Mouse (Mus musculus) limb, embryonic 13.5 days (tissue): ENCODE results near the gene Gm2696. TPM values are rescaled to one million over a fixed set of nuclear protein-coding genes. Genes with fewer than 3 reads are reported as not detected.
A peak's percentile ranks its signal among the peaks of the same experiment; 100 is the strongest.

Source experiments
- ATAC-seq: fragments of 200-750 bp; cut with Nextera tagmentation; 2 replicates; pipeline ENCODE4 v1.8.0; 2017; ENCODE audit warnings: low read depth, moderate number of reproducible peaks, moderate TSS enrichment; ENCODE audit not compliant: low FRiP score
- H3K27ac ChIP-seq: fragments of 300-500 bp; sonication (generic); 2 replicates; pipeline ENCODE4 v1.5.1; 2015; ENCODE audit warnings: inconsistent platforms, mild to moderate bottlenecking, moderate library complexity
- H3K27me3 ChIP-seq: fragments of 300-500 bp; sonication (generic); 2 replicates; pipeline ENCODE4 v1.6.1; 2015; ENCODE audit warnings: mild to moderate bottlenecking, inconsistent platforms
- H3K36me3 ChIP-seq: fragments of 300-500 bp; sonication (generic); 2 replicates; pipeline ENCODE4 v1.6.1; 2015; ENCODE audit warnings: inconsistent platforms, mild to moderate bottlenecking, moderate library complexity
- H3K4me1 ChIP-seq: fragments of 300-500 bp; sonication (generic); 2 replicates; pipeline ENCODE4 v1.6.1; 2015; ENCODE audit warnings: inconsistent platforms
- H3K4me2 ChIP-seq: fragments of 300-500 bp; sonication (generic); replicated peaks from 2 replicates; pipeline ENCODE4 v1.6.1; 2015; ENCODE audit warnings: inconsistent platforms, mild to moderate bottlenecking, moderate library complexity
- H3K4me3 ChIP-seq: fragments of 300-500 bp; sonication (generic); 2 replicates; pipeline ENCODE4 v1.5.1; 2015; ENCODE audit warnings: moderate library complexity, mild to moderate bottlenecking, inconsistent platforms
- H3K9ac ChIP-seq: fragments of 300-500 bp; sonication (generic); 2 replicates; pipeline ENCODE4 v1.6.1; 2015; ENCODE audit warnings: mild to moderate bottlenecking, inconsistent platforms
- H3K9me3 ChIP-seq: fragments of 300-500 bp; sonication (generic); 2 replicates; pipeline ENCODE4 v1.6.1; 2016; ENCODE audit warnings: inconsistent platforms
- WGBS: fragments of 180-500 bp; shearing (Covaris S2); methylation state at CpG from one replicate; pipeline ENCODE4 v1.1.7; 2015; 5-methylcytosine and 5-hydroxymethylcytosine counted together
- polyA plus RNA-seq: library from polyadenylated mRNA; unstranded; fragments of >200 nt; fragmentation: Nextera tagmentation; extraction: Ambion mirVana; gene quantifications from 2 replicates; pipeline ENCODE4 v1.2.1, GENCODE M21; 2015

Gene Gm2696
- polyA plus RNA-seq, 1 experiment from 2014 or later = not detected

- H3K36me3 ChIP-seq = no peaks in the 10 kb centered on the region
- no peak for ATAC-seq
- 68% methylated on average over 9 of the region's 9 CpGs for WGBS
These were observed 38.1 kb downstream of the Gm2696 start, which contains the start of gene Gm10318 for GRCm38 (mm10) chr10:77852559-77852958. Gene Gm10318 (plus strand): TSS chr10:77852859.

GRCm38 (mm10) chr10:77861675-77862074 is 47.2 kb downstream of the Gm2696 start, which contains the start of gene Gm3285:
Gene Gm3285 (plus strand): TSS chr10:77861975.
- Histone ChIP-seq H3K4me2 (no peak within 1 kb of the TSS), H3K36me3 (no peaks in the 10 kb centered on the region), H3K27ac (no peak within 1 kb of the TSS), H3K9me3 (no peaks in the 10 kb centered on the region; the same call in 1 of the 2 replicates), H3K4me1 (0 out of 2 replicates have a peak, but pooled peaks cover 5% of the 10 kb centered on the region), H3K4me3 (no peak within 1 kb of the TSS), H3K27me3 (0 out of 2 replicates have a peak, but pooled peaks cover 3% of the 10 kb centered on the region), H3K9ac (no peak within 1 kb of the TSS)
- no peak for ATAC-seq
- 51% methylated on average over 7 of the region's 7 CpGs for WGBS

More at GRCm38 (mm10) chr10:77852559-77852958, 38.1 kb downstream of the Gm2696 start, which contains the start of gene Gm10318:
- Histone ChIP-seq H3K4me1 (no peaks in the 10 kb centered on the region), H3K4me3 (no peak within 1 kb of the TSS), H3K9ac (no peak within 1 kb of the TSS), H3K4me2 (no peak within 1 kb of the TSS), H3K9me3 (no peaks in the 10 kb centered on the region), H3K27ac (no peak within 1 kb of the TSS), H3K27me3 (no peaks in the 10 kb centered on the region)

DNA sequence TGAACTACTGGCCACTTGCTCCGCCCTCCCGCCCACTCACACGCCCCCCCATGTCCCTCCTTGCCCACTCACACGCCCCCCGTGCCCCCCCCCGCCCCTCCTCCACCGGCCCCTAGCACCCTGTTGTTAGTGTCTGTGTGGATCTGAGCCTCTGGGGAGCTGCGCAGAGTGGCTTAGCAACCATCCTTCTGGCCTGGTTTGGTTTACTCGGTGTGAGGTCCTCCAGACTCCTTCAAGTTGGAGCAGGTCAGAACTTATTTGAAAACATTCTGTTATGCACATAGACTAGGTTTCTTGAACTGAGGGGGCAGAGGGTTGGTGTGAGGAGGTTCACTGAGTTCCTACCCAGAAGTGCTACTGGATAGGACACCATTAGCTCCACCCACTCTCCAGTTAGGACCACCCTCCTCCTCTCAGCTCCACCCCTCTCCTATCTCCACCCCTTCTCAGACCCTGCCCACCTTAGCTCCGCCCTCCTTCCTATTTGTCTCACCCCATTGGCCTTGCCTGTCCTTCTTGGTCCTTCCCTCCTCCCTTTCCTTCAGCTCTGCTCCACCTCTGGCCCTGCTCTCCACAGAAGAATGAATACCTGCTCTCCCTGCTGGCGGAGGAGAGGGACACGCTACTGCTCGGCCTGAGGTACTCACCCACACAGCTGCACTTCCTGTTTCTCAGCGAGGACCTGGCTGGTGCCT is 49.7 kb downstream of the Gm2696 start:
- ATAC-seq = peak; percentile 72
- Histone ChIP-seq H3K9ac (no peak overlapping the region), H3K27ac (no peak overlapping the region), H3K36me3 (no peaks in the 10 kb centered on the region), H3K4me1 (0 out of 2 replicates have a peak, but pooled peaks cover 5% of the 10 kb centered on the region), H3K27me3 (0 out of 2 replicates have a peak, but pooled peaks cover 3% of the 10 kb centered on the region), H3K9me3 (no peaks in the 10 kb centered on the region), H3K4me2 (peak overlapping the region; percentile 52), H3K4me3 (peak overlapping the region; percentile 28)
- 27% methylated on average over 14 of the region's 14 CpGs for WGBS

DNA sequence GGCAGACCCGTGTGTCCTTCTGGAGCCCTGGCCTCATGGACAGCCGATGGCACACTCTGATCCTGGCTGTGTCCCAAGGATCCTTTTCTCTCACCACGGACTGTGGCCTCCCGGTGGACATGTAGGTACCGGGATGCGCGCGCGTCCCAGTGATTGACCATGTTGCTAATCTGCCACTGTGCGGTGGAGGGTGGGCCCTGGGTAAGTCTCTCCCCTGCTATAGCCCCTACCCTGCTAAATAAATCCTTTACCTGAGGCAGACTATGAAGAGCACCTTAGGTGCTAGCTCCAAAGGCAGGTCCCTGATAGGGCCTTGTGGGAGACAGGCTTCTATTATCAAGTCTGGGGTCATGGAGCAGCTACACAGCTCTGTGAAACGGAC is 50.3 kb downstream of the Gm2696 start:
- Histone ChIP-seq H3K27me3 (0 out of 2 replicates have a peak, but pooled peaks cover 3% of the 10 kb centered on the region), H3K27ac (no peak overlapping the region), H3K36me3 (no peaks in the 10 kb centered on the region), H3K4me2 (peak overlapping the region; percentile 52), H3K4me1 (0 out of 2 replicates have a peak, but pooled peaks cover 5% of the 10 kb centered on the region), H3K9ac (no peak overlapping the region), H3K4me3 (peak overlapping the region; percentile 28), H3K9me3 (no peaks in the 10 kb centered on the region)
- 36% methylated on average over 11 of the region's 11 CpGs for WGBS
- no peak for ATAC-seq

GRCm38 (mm10) chr10:77867546-77867945 is 53.1 kb downstream of the Gm2696 start:
- Histone ChIP-seq H3K4me3 (no peak overlapping the region), H3K9ac (no peak overlapping the region), H3K9me3 (no peaks in the 10 kb centered on the region), H3K36me3 (no peaks in the 10 kb centered on the region), H3K4me1 (0 out of 2 replicates have a peak, but pooled peaks cover 5% of the 10 kb centered on the region), H3K4me2 (no peak overlapping the region), H3K27me3 (no peaks in the 10 kb centered on the region), H3K27ac (no peak overlapping the region)
- ATAC-seq = no peak
- 0% methylated on average over 1 of the region's 1 CpGs for WGBS

- Histone ChIP-seq H3K9ac (no peak overlapping the region), H3K36me3 (no peaks in the 10 kb centered on the region), H3K9me3 (no peaks in the 10 kb centered on the region), H3K27ac (no peak overlapping the region), H3K27me3 (no peaks in the 10 kb centered on the region), H3K4me3 (no peak overlapping the region), H3K4me1 (no peaks in the 10 kb centered on the region), H3K4me2 (no peak overlapping the region)
- no peak; the same call in 1 of the 2 replicates for ATAC-seq
- 86% methylated on average over 7 of the region's 7 CpGs for WGBS
These were observed 55.2 kb downstream of the Gm2696 start for GRCm38 (mm10) chr10:77869651-77870050.

DNA sequence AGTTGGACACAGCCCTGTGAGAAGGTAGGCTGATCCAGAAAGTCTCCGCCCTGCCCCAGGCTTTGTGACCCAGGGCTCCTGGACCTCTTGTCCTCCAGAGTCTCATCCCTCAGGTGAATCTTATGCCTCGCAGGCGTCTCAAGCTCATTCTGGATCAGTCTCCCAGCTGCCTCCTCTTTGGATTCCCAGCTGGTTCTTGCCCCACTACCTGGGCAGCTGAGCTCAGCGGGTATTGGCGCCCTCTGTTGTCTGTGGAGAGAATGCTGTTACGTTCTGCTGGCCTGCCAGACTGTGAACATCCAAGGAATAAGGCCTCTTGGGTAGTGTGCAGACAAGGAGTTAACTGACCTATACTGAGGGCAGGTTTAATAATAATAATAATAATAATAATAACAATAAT is 64.5 kb downstream of the Gm2696 start:
- no peaks in the 10 kb centered on the region for H3K4me1 ChIP-seq
- WGBS = 67% methylated on average over 6 of the region's 6 CpGs
- no peak overlapping the region for H3K4me3 ChIP-seq
- no peaks in the 10 kb centered on the region for H3K27me3 ChIP-seq
- no peaks in the 10 kb centered on the region for H3K36me3 ChIP-seq
- H3K9ac ChIP-seq = no peak overlapping the region
- no peak overlapping the region for H3K27ac ChIP-seq
- no peak for ATAC-seq
- no peaks in the 10 kb centered on the region for H3K9me3 ChIP-seq
- H3K4me2 ChIP-seq = no peak overlapping the region

- Histone ChIP-seq H3K4me2 (no peak overlapping the region), H3K9ac (no peak overlapping the region), H3K4me3 (no peak overlapping the region), H3K27me3 (no peaks in the 10 kb centered on the region), H3K9me3 (no peaks in the 10 kb centered on the region), H3K27ac (no peak overlapping the region), H3K4me1 (no peaks in the 10 kb centered on the region), H3K36me3 (no peaks in the 10 kb centered on the region)
- WGBS = 89% methylated on average over 3 of the region's 3 CpGs
- ATAC-seq = no peak
These were observed 65.8 kb downstream of the Gm2696 start for GRCm38 (mm10) chr10:77880305-77880704.

- no peak overlapping the region for H3K4me3 ChIP-seq
- WGBS = 79% methylated on average over 5 of the region's 5 CpGs
- no peak overlapping the region for H3K4me2 ChIP-seq
- no peaks in the 10 kb centered on the region for H3K27me3 ChIP-seq
- H3K27ac ChIP-seq = no peak overlapping the region
- no peak for ATAC-seq
- no peak overlapping the region for H3K9ac ChIP-seq
- no peaks in the 10 kb centered on the region for H3K4me1 ChIP-seq
- H3K36me3 ChIP-seq = no peaks in the 10 kb centered on the region
- H3K9me3 ChIP-seq = no peaks in the 10 kb centered on the region
These were observed 68.1 kb downstream of the Gm2696 start for GRCm38 (mm10) chr10:77882553-77882952.

Other genes starting within 250 kb of the Gm2696 start
- gene Pttg1ip, start 233.0 kb upstream of the Gm2696 start, polyA plus RNA-seq = 122 and 124 TPM in 2 replicates
- gene Sumo3, start 208.6 kb upstream of the Gm2696 start, polyA plus RNA-seq = 389 and 422 TPM in 2 replicates
- 3.9 TPM in 1 of 2 replicates, not detected in the other for gene Gm49325, start 208.5 kb upstream of the Gm2696 start, polyA plus RNA-seq
- 89.3 and 96.0 TPM in 2 replicates for gene Ube2g2, start 192.4 kb upstream of the Gm2696 start, polyA plus RNA-seq
- 0.74 and 1.3 TPM in 2 replicates for gene Tspear, start 128.1 kb upstream of the Gm2696 start, polyA plus RNA-seq
- not detected in 2 replicates for gene Gm19402, start 123.9 kb upstream of the Gm2696 start, polyA plus RNA-seq
- gene Gm9508, start 117.4 kb upstream of the Gm2696 start, polyA plus RNA-seq = not detected in 2 replicates
- not detected in 2 replicates for gene Gm10272, start 108.1 kb upstream of the Gm2696 start, polyA plus RNA-seq
- 0.51 TPM in 1 of 2 replicates, not detected in the other for gene Gm10024, start 103.2 kb upstream of the Gm2696 start, polyA plus RNA-seq
- gene Gm10142, start 98.9 kb upstream of the Gm2696 start, polyA plus RNA-seq = not detected in 2 replicates
- 0.23 TPM in 1 of 2 replicates, not detected in the other for gene Krtap12-1, start 94.1 kb upstream of the Gm2696 start, polyA plus RNA-seq
- gene Gm10100, start 88.2 kb upstream of the Gm2696 start, polyA plus RNA-seq = not detected in 2 replicates
- gene Gm18596, start 72.0 kb upstream of the Gm2696 start, polyA plus RNA-seq = not detected in 2 replicates
- gene Gm9736, start 63.3 kb upstream of the Gm2696 start, polyA plus RNA-seq = not detected in 2 replicates
- not detected in 2 replicates for gene Gm3233, start 55.0 kb upstream of the Gm2696 start, polyA plus RNA-seq
- not detected in 2 replicates for gene Gm3238, start 43.4 kb upstream of the Gm2696 start, polyA plus RNA-seq
- gene Gm7138, start 37.7 kb upstream of the Gm2696 start, polyA plus RNA-seq = not detected in 2 replicates
- not detected in 2 replicates for gene Gm3250, start 32.1 kb upstream of the Gm2696 start, polyA plus RNA-seq
- gene Gm7137, start 26.5 kb upstream of the Gm2696 start, polyA plus RNA-seq = not detected in 2 replicates
- not detected in 2 replicates for gene Gm9639, start 19.6 kb upstream of the Gm2696 start, polyA plus RNA-seq
- not detected in 2 replicates for gene Gm19668, start 15.5 kb upstream of the Gm2696 start, polyA plus RNA-seq
- gene Gm9507, start 2.8 kb upstream of the Gm2696 start, polyA plus RNA-seq = not detected in 2 replicates
- not detected in 2 replicates for gene Krtap10-4, start 12.4 kb downstream of the Gm2696 start, polyA plus RNA-seq
- not detected in 2 replicates for gene Krtap10-10, start 21.3 kb downstream of the Gm2696 start, polyA plus RNA-seq
- not detected in 2 replicates for gene Gm36176, start 32.1 kb downstream of the Gm2696 start, polyA plus RNA-seq
- not detected in 2 replicates for gene Gm10318, start 38.2 kb downstream of the Gm2696 start, polyA plus RNA-seq
- not detected in 2 replicates for gene Gm3285, start 47.3 kb downstream of the Gm2696 start, polyA plus RNA-seq
- 4.1 and 4.7 TPM in 2 replicates for gene Lrrc3, start 87.9 kb downstream of the Gm2696 start, polyA plus RNA-seq
- 0.28 and 0.29 TPM in 2 replicates for gene Trpm2, start 155.9 kb downstream of the Gm2696 start, polyA plus RNA-seq
- gene 1810043G02Rik, start 163.8 kb downstream of the Gm2696 start, polyA plus RNA-seq = 30.6 and 31.1 TPM in 2 replicates
- gene Pfkl, start 195.4 kb downstream of the Gm2696 start, polyA plus RNA-seq = 158 and 160 TPM in 2 replicates
- 0.17 TPM in 1 of 2 replicates, not detected in the other for gene Dnmt3l, start 227.3 kb downstream of the Gm2696 start, polyA plus RNA-seq
- gene Aire, start 228.9 kb downstream of the Gm2696 start, polyA plus RNA-seq = 0.99 and 1.0 TPM in 2 replicates